Mouse (Mus musculus) intestine, embryonic 16.5 days (tissue): ENCODE measurements around the gene Epo. TPM values are rescaled to one million over a fixed set of nuclear protein-coding genes. Genes with fewer than 3 reads are reported as not detected.

Experiments used
- ATAC-seq: fragments of 200-750 bp; cut with Nextera tagmentation; 2 replicates; pipeline ENCODE4 v1.8.0; 2017; ENCODE audit warnings: moderate TSS enrichment, moderate library complexity
- H3K27ac ChIP-seq: fragments of 300-500 bp; sonication (generic); 2 replicates; pipeline ENCODE4 v1.5.1; 2014; ENCODE audit warnings: mild to moderate bottlenecking, low read length
- H3K27me3 ChIP-seq: fragments of 300-500 bp; sonication (generic); replicated peaks from 2 replicates; pipeline ENCODE4 v1.6.1; 2014; ENCODE audit warnings: low read length, control low read depth, mixed read lengths; ENCODE audit not compliant: control insufficient read depth, insufficient read depth
- H3K36me3 ChIP-seq: fragments of 300-500 bp; sonication (generic); 2 replicates; pipeline ENCODE4 v1.6.1; 2014; ENCODE audit warnings: low read length, control low read depth; ENCODE audit not compliant: control insufficient read depth, insufficient read depth
- H3K4me1 ChIP-seq: fragments of 300-500 bp; sonication (generic); 2 replicates; pipeline ENCODE4 v1.6.1; 2014; ENCODE audit warnings: low read length, control low read depth, mixed read lengths; ENCODE audit not compliant: control insufficient read depth, insufficient read depth
- H3K4me2 ChIP-seq: fragments of 300-500 bp; sonication (generic); 2 replicates; pipeline ENCODE4 v1.6.1; 2014; ENCODE audit warnings: low read depth, low read length, control low read depth
- H3K4me3 ChIP-seq: fragments of 300-500 bp; sonication (generic); 2 replicates; pipeline ENCODE4 v1.5.1; 2014; ENCODE audit warnings: mild to moderate bottlenecking, low read length
- H3K9ac ChIP-seq: fragments of 300-500 bp; sonication (generic); 2 replicates; pipeline ENCODE4 v1.6.1; 2014; ENCODE audit warnings: low read depth, low read length
- H3K9me3 ChIP-seq: fragments of 300-500 bp; sonication (generic); 2 replicates; pipeline ENCODE4 v1.6.1; 2016; ENCODE audit warnings: low read length, control low read depth; ENCODE audit not compliant: control insufficient read depth
- WGBS: fragments of 180-500 bp; shearing (Covaris S2); extraction: QIAGEN DNeasy Blood & Tissue Kit; methylation state at CpG from one replicate; pipeline ENCODE4 v1.1.7; 2014; 5-methylcytosine and 5-hydroxymethylcytosine counted together
- polyA plus RNA-seq: library from polyadenylated mRNA; unstranded; fragments of >200 nt; fragmentation: Nextera tagmentation; extraction: Ambion mirVana; gene quantifications from 2 replicates; pipeline ENCODE4 v1.2.1, GENCODE M21; 2015

Epo gene
- polyA plus RNA-seq, 1 experiment from 2014 or later, result 0.20 TPM

- WGBS, result 61% methylated on average over 2 of the region's 2 CpGs
- ATAC-seq, result no peak
These were observed 58.7 kb downstream of the Epo start for GRCm38 (mm10) chr5:137474351-137474750.

GRCm38 (mm10) chr5:137472252-137472904, 60.7 kb downstream of the Epo start:
- Histone ChIP-seq H3K4me1 (peaks cover 10% of the 10 kb centered on the region; the same call in 1 of the 2 replicates), H3K27ac (peak overlapping the region; percentile 96), H3K36me3 (no peaks in the 10 kb centered on the region), H3K4me3 (no peak overlapping the region), H3K9me3 (no peaks in the 10 kb centered on the region), H3K4me2 (0 out of 2 replicates have a peak overlapping the region, but pooled peaks have one; percentile 17), H3K9ac (no peak overlapping the region), H3K27me3 (no peaks in the 10 kb centered on the region)
- WGBS, result 43% methylated on average over 5 of the region's 5 CpGs
- ATAC-seq, result peak; percentile 95

More at GRCm38 (mm10) chr5:137474351-137474750, 58.7 kb downstream of the Epo start:
- H3K36me3 ChIP-seq, result no peaks in the 10 kb centered on the region
- H3K4me3 ChIP-seq, result no peak overlapping the region
- peak overlapping the region; percentile 11; the same call in 1 of the 2 replicates for H3K9ac ChIP-seq
- no peak overlapping the region for H3K27ac ChIP-seq
- peaks cover 10% of the 10 kb centered on the region; the same call in 1 of the 2 replicates for H3K4me1 ChIP-seq
- H3K27me3 ChIP-seq, result no peaks in the 10 kb centered on the region
- no peak overlapping the region for H3K4me2 ChIP-seq
- no peaks in the 10 kb centered on the region for H3K9me3 ChIP-seq

- ATAC-seq, result no peak
- H3K27me3 ChIP-seq, result no peaks in the 10 kb centered on the region
- 93% methylated on average over 6 of the region's 6 CpGs for WGBS
- no peak overlapping the region for H3K4me2 ChIP-seq
- H3K9me3 ChIP-seq, result no peaks in the 10 kb centered on the region
- H3K36me3 ChIP-seq, result no peaks in the 10 kb centered on the region
- no peak overlapping the region for H3K9ac ChIP-seq
- no peak overlapping the region for H3K27ac ChIP-seq
- peaks cover 5% of the 10 kb centered on the region; the same call in 1 of the 2 replicates for H3K4me1 ChIP-seq
- H3K4me3 ChIP-seq, result no peak overlapping the region
These were observed 66.1 kb downstream of the Epo start for GRCm38 (mm10) chr5:137466946-137467345.

GRCm38 (mm10) chr5:137465049-137465448, 68.0 kb downstream of the Epo start:
- Histone ChIP-seq H3K36me3 (no peaks in the 10 kb centered on the region), H3K4me1 (no peaks in the 10 kb centered on the region), H3K9ac (no peak overlapping the region), H3K27me3 (no peaks in the 10 kb centered on the region), H3K4me2 (no peak overlapping the region), H3K4me3 (no peak overlapping the region), H3K27ac (no peak overlapping the region), H3K9me3 (no peaks in the 10 kb centered on the region)
- ATAC-seq, result no peak
- 43% methylated on average over 3 of the region's 3 CpGs for WGBS

- Histone ChIP-seq H3K36me3 (no peaks in the 10 kb centered on the region), H3K9ac (no peak overlapping the region), H3K27ac (peak overlapping the region; percentile 29), H3K9me3 (no peaks in the 10 kb centered on the region), H3K4me1 (0 out of 2 replicates have a peak, but pooled peaks cover 5% of the 10 kb centered on the region), H3K27me3 (no peaks in the 10 kb centered on the region), H3K4me2 (no peak overlapping the region), H3K4me3 (no peak overlapping the region)
- 37% methylated on average over 7 of the region's 7 CpGs for WGBS
- ATAC-seq, result peak; percentile 99
These were observed 77.0 kb downstream of the Epo start for GRCm38 (mm10) chr5:137455866-137456591.

- WGBS, result 73% methylated on average over 6 of the region's 6 CpGs
- no peak overlapping the region for H3K4me3 ChIP-seq
These were observed 77.8 kb downstream of the Epo start for GRCm38 (mm10) chr5:137455206-137455605.

GRCm38 (mm10) chr5:137445536-137445935, 87.5 kb downstream of the Epo start:
- no peaks in the 10 kb centered on the region for H3K36me3 ChIP-seq
- H3K4me2 ChIP-seq, result no peak overlapping the region
- no peaks in the 10 kb centered on the region for H3K27me3 ChIP-seq
- H3K9ac ChIP-seq, result no peak overlapping the region
- H3K27ac ChIP-seq, result no peak overlapping the region
- no peaks in the 10 kb centered on the region for H3K9me3 ChIP-seq
- H3K4me3 ChIP-seq, result no peak overlapping the region
- H3K4me1 ChIP-seq, result no peaks in the 10 kb centered on the region
- no peak for ATAC-seq

More at GRCm38 (mm10) chr5:137455206-137455605, 77.8 kb downstream of the Epo start:
- no peak overlapping the region for H3K9ac ChIP-seq
- no peaks in the 10 kb centered on the region for H3K27me3 ChIP-seq
- no peak overlapping the region for H3K27ac ChIP-seq
- 0 out of 2 replicates have a peak, but pooled peaks cover 5% of the 10 kb centered on the region for H3K4me1 ChIP-seq
- H3K4me2 ChIP-seq, result no peak overlapping the region
- no peaks in the 10 kb centered on the region for H3K9me3 ChIP-seq
- ATAC-seq, result no peak; the same call in 1 of the 2 replicates
- no peaks in the 10 kb centered on the region for H3K36me3 ChIP-seq

GRCm38 (mm10) chr5:137440216-137440855, 92.7 kb downstream of the Epo start:
- Histone ChIP-seq H3K4me2 (no peak overlapping the region), H3K9ac (no peak overlapping the region), H3K9me3 (no peaks in the 10 kb centered on the region), H3K27me3 (no peaks in the 10 kb centered on the region), H3K4me3 (no peak overlapping the region), H3K4me1 (no peaks in the 10 kb centered on the region), H3K36me3 (no peaks in the 10 kb centered on the region), H3K27ac (no peak overlapping the region)
- 74% methylated on average over 11 of the region's 11 CpGs for WGBS
- ATAC-seq, result no peak

- Histone ChIP-seq H3K4me2 (no peak overlapping the region), H3K9ac (no peak overlapping the region)
These were observed 99.2 kb downstream of the Epo start for GRCm38 (mm10) chr5:137433889-137434288.

More at GRCm38 (mm10) chr5:137433889-137434288, 99.2 kb downstream of the Epo start:
- no peaks in the 10 kb centered on the region for H3K36me3 ChIP-seq
- WGBS, result 62% methylated on average over 6 of the region's 6 CpGs
- no peaks in the 10 kb centered on the region for H3K9me3 ChIP-seq
- H3K27me3 ChIP-seq, result no peaks in the 10 kb centered on the region
- no peak overlapping the region for H3K4me3 ChIP-seq
- no peak overlapping the region for H3K27ac ChIP-seq
- H3K4me1 ChIP-seq, result no peaks in the 10 kb centered on the region
- no peak for ATAC-seq
